Mouse (Mus musculus) CD4-positive helper T cell, adult 2 months (primary cell): ENCODE measurements around the gene Sesn1.
"Not testable (repeated sequence)": the region's sequence is repeated elsewhere in the genome, so short reads cannot be mapped to it uniquely, and the experiment has no call there.

ENCODE experiments used
- DNase-seq: peaks from one replicate; pipeline ENCODE4 v3.0.0-alpha.2; 2012; ENCODE audit warnings: low read depth, missing footprints, low spot score

Sesn1 gene

GRCm38 (mm10) chr10:41908899-41909298 lies 99.2 kb downstream of the Sesn1 start:
- no peak for DNase-seq

GRCm38 (mm10) chr10:41912290-41912994 lies 102.7 kb downstream of the Sesn1 start:
- DNase-seq: no peak

GRCm38 (mm10) chr10:41926726-41927125 lies 117.0 kb downstream of the Sesn1 start:
- DNase-seq: no peak

GRCm38 (mm10) chr10:41930966-41931365 lies 121.2 kb downstream of the Sesn1 start:
- no peak for DNase-seq

- no peak for DNase-seq
These were observed 122.2 kb downstream of the Sesn1 start for GRCm38 (mm10) chr10:41931962-41932361.

- DNase-seq: no peak
These were observed 123.2 kb downstream of the Sesn1 start for GRCm38 (mm10) chr10:41932943-41933342.

- DNase-seq: peak; percentile 45
These were observed 123.8 kb downstream of the Sesn1 start for GRCm38 (mm10) chr10:41933536-41933935.

GRCm38 (mm10) chr10:41934633-41935475 lies 125.1 kb downstream of the Sesn1 start:
- no peak for DNase-seq

- DNase-seq: no peak
These were observed 125.7 kb downstream of the Sesn1 start for GRCm38 (mm10) chr10:41935476-41935829.

GRCm38 (mm10) chr10:41936100-41936499 lies 126.4 kb downstream of the Sesn1 start:
- no peak for DNase-seq

- peak; percentile 68 for DNase-seq
These were observed 127.4 kb downstream of the Sesn1 start for GRCm38 (mm10) chr10:41937176-41937575.

- no peak for DNase-seq
These were observed 129.4 kb downstream of the Sesn1 start for GRCm38 (mm10) chr10:41939090-41939489.

GRCm38 (mm10) chr10:41952354-41952753 lies 142.6 kb downstream of the Sesn1 start:
- DNase-seq: not testable (repeated sequence)

GRCm38 (mm10) chr10:41952850-41953527 lies 143.3 kb downstream of the Sesn1 start:
- DNase-seq: no peak

GRCm38 (mm10) chr10:41953528-41953864 lies 143.8 kb downstream of the Sesn1 start:
- DNase-seq: peak; percentile 39

- DNase-seq: no peak
These were observed 147.9 kb downstream of the Sesn1 start for GRCm38 (mm10) chr10:41957421-41958225.
